Mouse (Mus musculus) urinary bladder, postnatal 36 days (tissue): ENCODE data around the gene Crybb2.
A peak's percentile ranks its signal among the peaks of the same experiment; 100 is the strongest.
"Not testable (repeated sequence)": the region's sequence is repeated elsewhere in the genome, so short reads cannot be mapped to it uniquely, and the experiment has no call there.

Experiments
- DNase-seq, 2 experiments: peaks; one replicate each; pipeline ENCODE4 v3.0.0; 2022; ENCODE audit warnings: low spot score in 2 of 2, mixed read lengths in 1 of 2

The Crybb2 gene

DNA sequence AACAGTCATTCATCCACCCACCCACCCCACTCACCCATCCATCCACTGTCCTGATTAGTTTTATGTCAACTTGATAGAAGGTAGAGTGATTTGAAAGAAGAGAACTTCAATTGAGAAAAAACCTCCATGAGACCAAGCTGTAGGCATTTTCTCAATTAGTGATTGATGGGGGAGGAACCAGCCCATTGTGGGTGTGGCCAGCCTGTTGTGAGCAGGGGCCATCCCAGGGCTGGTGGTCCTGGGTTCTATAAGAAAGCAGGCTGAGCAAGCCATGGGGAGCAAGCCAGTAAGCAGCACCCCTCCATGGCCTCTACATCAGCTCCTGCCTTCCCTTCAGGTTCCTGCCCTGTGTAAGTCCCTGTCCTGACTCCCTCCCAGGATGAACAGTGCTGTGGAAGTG is at the start of gene Crybb2:
Gene Crybb2, minus strand, starts transcription at position 101 of the 400 bp plus-strand sequence.
- DNase-seq, result no peak

DNA sequence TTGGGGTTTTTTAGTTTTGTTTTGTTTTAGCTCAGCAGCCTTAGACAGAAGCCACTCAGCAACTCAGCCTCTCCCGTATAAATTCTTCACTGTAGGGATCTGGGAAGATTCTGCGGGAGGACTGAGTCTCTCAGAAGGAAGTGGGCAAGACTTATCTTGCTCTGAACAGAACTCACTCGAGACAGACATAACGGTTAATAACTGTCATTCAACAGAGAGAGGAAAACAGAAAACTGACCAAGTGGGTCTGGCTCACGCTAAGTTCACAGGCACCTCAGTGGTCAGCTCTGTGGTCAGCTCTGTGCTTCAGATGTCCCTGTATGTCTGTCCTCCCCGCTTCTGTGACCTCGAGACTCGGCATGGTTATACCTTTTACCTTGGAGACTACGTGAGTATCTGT is 49.4 kb upstream of the Crybb2 start:
- no peak for DNase-seq

DNA sequence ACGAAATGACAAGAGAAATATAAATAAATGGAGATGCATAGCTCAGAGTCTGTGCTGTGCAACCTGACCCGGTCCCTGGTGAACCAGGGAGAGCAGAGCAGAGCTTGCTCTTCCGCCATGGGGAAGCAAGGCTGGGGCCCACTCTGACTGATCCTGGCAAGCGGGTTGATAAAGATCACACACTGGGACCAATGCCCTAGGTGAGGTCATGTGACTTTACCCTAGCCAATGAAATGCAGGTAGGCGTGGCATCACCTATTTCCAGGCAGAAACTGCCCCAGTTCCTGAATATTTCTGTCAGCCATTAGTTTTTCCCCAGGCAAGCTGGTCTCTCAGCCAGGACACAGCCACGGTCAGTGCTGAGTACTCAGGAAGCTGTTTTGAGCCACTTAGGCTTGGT is 48.8 kb upstream of the Crybb2 start:
- peak in 1 of 2 experiments; percentile 45 for DNase-seq

DNA sequence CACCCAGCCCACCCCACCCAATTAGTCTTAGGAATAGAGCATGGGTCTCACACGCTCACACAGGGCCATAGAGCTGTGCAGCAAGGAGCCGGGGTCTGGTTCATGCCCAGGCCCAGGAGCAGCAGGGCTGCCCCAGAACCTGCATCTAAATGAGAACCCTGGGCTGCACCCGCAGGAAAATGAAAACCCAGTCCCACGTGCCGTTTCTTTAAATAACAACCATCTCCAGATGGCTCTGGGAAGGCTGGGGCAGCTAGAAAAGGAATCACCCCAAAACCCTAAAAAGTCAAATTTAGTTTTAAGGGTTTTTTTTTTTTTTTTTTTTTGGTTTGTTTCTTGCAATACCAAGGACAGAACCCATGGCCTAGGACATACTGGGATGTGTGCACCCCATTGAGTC is 47.4 kb upstream of the Crybb2 start:
- DNase-seq, result no peak

DNA sequence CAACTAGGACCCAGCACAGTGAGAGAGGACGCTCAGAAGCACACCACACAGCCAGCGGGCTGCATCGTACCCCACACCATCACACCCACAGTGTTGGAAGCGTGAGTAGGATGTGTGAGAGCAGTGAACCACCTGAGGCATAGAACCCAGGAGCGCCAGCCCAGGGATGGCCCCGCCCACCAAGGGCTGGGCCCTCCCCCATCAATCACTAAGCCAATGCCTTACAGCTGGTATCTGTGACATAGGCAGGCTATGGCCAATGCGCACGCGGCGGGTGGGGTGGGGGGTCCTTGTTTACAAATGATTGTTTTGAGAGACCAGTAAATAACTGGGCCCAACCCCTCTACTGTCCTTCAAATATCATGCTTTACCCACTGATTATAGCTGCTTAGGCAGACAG is 46.0 kb upstream of the Crybb2 start:
- no peak for DNase-seq

DNA sequence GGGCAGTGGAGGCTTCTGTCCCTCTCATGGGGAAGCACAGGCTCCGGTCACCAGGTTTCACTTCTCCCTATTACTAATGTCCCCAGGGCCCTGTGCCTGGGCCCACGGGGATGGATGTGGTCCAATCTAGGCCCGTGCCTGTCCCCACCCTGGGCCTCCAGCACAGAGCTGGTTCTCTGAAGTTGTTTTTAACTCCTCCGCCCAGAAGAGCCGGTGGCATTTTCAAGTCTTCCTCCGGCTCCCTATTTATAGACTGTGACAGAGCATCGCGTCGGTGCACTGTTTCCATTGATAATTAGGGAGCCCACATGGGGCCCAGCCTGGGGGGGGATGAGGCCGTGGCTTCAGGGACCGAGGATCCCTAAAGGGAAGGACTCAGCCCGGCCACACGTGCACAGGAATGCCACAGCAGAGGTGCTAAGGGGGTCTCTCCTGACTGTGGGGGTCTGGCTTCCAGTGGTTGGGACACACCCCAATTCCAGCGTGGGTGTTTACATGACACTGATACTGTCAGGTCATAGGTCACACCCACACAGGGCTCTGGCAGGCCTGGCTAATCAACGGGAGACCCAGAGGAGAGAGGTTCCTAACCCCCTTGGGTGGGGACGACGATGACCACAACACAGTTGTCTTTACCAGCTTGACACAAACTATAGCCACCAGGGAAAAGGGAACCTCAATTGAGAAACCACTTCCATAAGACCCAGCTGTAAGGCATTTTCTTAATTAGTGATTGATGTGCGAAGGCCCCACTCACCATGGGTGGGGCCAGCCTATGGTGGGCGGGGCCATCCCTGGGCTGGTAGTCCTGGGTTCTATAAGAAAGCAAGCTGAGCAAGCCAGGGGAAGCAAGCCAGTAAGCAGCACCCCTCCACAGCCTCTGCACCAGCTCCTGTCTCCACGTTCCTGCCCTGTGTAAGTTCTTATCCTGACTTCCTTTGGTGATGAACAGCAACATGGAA is 44.6 kb upstream of the Crybb2 start:
- no peak for DNase-seq

DNA sequence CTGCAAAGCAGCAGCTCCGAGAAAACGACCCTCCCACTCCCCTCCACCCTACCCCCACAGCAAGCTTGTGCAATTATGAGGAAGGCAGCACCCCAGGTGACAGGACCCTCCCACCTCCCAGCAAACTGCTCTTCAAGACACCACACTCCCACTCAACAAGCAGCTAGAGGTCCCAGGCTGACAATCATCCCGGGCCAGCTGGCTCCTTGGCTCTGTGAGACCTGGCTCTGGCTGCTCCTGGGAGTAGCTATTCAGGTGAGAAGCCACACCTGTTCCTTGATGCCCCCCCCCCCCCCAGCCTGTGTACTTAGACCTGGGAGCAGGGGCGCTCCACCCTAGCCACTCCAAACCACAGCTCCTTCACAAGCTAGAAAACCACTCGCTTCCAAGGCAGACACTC is 43.2 kb upstream of the Crybb2 start:
- no peak for DNase-seq

DNA sequence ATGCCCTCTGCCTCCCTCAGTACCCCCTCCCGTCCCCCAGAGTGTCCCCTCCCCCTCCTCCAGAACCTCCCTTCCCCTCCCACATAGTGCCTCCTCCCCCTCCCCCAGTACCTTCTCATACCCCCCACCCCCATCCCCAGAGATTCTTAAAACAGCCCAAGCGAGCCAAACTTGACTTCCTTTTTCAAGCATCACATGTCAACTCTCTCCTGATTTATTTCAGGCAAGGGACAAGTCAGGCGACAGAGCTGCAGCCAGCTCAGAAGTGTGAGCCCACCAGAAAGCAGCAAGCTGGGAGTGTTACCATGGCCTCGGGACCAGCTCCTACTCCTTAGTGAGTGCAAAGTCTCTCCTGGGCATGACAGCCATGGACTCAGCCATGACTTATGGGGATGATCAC is 41.4 kb upstream of the Crybb2 start:
- no peak for DNase-seq

DNA sequence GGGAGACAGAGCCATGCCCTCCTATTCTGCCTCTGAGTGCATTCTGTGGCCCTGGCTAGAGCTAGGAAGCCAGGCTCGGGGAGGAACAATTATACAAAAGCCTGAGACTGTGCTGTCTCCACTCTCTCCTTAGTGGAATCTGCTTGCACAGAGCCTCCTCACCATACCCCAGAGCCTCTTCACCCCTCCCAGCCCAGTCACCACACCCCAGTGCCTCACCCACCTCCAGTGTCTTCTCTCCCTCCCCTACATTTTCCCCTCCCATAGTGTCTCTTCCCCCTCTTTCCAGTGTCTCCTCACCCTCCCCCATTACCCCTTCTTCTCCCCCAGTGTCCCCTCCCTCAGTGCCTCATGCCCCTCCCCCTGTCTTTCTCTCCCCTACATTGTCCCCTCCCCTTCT is 41.0 kb upstream of the Crybb2 start:
- DNase-seq, result no peak

DNA sequence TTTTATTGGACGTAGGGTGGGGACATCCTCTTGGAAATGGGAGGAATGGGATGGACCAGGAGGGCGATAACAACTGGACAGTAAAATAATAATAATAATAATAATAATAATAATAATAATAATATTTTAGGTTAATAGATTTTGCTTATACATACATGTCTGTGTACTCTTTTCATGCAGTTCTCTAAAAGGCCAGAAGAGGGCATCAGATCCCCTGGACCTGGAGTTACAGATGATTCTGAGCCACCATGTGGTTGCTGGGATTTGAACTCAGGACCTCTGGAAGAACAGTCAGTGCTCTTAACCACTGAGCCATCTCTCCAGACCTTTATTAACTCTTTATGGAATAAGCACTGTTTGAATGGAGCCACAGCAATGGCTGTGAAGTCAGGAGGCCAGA is 39.7 kb upstream of the Crybb2 start:
- not testable (repeated sequence) for DNase-seq

DNA sequence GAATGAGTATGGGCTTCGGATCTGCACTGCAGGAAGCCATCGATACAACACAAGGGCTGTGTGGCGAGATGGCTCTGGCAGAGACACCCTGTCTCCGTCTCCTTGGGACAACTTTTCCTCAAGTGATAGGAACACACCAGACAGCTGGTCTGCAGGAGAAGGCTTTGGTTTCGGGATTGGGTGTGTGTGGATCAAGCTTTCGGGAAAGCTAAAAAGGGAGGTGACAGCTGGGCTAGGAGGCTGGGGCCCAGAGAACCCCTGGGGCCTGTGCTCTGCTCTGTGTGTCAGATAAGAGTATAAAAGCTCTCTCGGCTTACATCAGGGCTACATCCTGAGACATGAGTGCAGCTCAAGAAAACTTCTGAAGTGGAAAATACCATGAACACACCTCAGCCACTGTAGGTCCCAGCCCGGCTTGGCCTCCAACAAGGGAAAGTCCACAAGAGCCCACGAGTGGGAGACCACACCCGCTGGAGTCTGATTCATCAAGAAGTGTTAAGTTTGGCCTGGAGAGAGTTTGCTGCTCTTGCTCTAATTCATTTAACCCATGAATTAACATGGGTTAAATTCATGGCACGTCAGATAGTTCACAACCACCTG is 38.3 kb upstream of the Crybb2 start:
- DNase-seq, result no peak

DNA sequence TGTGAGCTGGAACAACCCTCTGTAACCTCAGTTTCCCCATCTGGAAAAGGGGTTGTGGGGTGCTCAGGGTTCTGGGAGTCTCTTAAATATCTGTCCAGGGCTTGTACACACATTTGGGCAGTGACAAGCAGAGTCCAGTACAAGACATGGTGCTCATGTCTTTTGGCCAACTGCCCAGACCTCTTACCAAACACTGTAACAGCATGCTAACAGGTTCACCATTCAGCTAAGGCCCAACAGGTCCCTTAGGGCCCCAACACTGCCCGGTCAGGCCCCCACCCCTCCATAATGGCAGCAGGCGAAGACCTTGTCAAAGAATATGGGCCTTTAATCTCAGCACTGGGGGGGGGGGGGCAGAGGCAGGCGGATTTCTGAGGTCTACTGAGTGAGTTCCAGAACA is 37.8 kb upstream of the Crybb2 start:
- no peak for DNase-seq

DNA sequence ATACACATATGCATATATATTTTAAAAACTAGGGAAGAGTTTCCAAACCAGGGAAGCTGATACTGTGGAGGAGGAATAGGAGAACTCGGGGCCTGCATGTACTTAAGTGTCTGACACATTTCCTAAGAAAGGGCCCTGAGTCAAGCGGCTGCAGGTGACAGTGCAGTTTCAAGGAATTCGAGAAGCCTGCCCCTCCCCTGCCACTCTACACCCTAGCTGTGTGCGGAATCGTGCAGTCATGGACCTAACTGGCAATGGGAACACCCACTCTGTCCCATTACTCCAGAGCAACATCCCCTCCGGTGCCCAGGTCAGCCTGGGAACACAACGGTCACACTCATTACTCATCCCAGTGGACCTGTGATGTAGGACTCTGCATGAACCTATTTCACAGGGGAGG is 36.7 kb upstream of the Crybb2 start:
- no peak for DNase-seq

DNA sequence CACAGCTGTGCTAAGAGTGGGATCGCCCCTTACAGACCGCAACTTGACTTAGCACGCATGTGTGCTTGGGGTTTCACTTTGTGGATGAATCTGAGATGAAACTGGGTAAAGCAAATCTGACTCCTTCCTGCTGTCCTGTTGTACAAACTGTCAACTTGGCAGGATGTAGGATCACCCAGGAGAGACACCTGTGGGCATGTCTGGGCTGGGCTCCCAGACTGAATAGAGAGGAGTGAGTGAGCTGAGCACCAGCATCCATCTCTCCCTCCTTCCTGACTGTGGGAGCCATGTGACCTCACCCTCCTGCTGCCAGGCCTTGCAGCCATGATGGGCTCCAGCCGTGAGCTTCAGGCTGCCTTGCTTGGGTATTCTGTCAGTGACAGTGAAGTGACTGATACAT is 35.6 kb upstream of the Crybb2 start:
- DNase-seq, result no peak

DNA sequence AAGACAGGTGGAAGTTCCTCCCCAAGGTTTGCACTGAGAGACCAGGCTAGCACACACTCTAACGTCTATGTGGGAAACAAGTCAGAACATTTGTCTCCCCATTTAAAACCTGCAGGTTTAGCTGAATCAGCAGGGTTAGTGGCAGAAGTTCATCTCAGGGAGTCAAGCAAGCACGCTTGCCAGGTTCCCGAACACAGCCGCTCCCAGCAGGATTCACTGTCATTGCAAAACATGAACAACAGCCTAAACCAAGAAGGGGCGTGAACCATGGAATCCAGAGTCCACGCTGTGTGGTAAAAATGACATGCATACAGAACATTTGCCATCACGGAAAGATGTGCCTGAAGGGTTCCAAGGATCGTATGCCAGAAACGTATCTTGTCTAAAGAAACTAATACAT is 35.1 kb upstream of the Crybb2 start:
- peak in 1 of 2 experiments; percentile 39 for DNase-seq

DNA sequence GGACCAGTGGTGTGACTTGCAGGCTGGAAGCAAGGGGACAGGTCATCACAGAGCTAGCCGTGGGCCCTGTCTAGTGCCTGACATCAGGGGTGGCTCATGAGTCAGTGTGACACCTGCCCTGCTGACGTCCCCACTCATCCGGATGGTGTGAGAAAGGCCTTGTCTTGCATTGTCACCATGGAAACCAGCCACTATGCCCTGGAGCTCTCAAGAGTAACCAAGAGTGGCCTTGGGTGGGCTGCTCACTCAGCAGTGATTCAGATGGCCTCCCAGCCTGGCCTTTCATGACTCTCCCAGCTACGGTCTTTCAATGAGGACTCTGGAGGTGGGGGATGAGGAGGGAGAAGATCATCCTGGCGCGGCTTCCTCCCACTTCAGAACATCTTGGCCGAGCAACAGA is 32.5 kb upstream of the Crybb2 start:
- no peak for DNase-seq

DNA sequence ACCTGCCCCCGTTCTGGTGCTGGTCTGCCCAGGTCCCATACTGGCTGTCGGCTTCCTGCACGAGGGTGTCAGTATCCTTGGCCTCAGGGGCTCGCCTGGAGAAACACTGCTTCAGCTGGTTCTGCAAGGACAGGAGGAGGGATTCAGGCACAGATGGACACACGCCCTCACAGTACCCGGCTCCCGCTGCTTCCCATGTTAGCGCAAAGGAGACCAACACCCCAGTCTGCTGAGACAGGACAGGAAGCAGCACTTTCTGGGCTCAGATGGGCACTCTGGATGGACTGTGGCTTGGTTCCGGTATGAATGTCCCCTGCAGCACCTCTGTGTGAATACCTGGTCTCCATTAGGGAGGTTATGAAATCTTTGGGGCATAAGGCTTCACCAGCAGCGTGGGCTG is 31.5 kb upstream of the Crybb2 start:
- no peak for DNase-seq

DNA sequence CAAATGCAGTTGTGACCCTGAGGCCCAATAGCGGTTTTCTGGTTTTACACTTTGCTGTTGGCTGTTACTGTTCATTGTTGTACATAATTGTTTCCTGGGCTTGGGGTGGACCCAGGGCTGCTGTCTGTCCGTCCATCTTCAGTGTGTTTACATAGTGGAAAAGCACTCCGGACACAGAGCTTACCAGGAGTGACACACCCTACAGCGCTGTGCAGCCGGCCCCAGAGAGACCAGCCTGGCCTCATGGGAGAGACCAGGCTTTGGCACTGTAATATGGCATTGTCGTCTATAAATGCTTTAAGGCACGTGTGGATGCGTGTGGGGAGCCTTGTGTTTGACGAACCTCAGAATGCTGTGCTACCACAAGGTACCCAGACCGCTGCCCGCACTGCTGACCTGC is 30.5 kb upstream of the Crybb2 start:
- no peak for DNase-seq

DNA sequence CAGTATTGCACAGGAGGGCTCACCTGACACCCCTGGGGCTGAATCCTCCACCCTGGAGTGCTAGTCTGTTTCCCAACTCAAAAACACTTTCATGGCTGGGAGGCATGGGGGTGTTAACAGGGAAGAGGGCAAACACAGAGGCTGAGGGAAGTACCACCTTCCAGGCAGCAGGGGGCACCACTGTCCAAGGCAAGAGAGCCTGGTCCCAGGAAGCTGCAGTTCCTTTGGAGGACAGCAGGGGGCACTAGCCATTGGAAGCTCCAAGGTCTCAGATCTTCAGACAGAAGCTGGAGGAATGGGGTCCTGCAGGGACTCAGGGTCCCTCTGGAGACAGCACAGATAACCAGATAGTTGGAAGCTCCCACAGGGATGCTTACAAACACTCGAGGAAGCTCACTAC is 29.6 kb upstream of the Crybb2 start:
- DNase-seq, result peak; percentile 82 to 88

DNA sequence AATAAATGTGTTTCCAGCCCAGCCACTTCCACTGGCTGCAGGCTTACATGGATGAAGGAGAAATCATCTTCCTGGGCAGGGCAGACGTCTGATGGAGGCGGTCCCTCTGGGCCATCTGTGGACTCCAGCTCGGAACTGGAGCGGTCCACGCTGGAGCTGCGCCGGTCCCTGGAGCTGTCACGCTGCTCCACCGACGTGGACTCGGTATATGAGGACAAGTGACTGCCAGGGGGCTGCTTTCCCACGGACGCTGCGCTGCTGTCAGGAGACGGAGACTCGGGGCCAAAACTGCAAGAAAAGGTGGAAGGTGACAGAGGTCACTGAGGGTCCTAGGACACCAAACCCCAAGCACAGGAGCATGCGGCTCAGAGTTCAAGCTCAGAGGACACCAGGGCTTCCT is 27.6 kb upstream of the Crybb2 start:
- no peak for DNase-seq

DNA sequence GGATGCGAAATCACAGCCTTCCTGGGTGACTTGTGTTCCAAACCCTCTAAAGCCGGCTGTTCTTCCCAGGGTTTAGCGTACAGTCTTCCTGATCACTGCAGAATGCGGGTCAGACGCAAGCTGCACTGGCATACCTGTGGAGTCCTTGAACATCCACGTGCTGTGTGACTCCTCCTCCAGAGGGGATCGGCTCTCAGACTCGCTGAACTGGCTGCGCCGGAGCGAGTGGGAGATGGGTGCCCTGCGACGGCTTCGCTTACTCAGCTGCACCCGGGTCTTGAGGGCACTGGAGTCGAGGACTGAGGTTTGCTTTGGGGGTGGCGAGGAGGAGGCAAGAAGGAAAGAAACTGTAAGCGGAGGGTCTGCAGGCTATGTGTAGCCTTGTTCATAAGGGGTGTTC is 25.5 kb upstream of the Crybb2 start:
- peak in 1 of 2 experiments; percentile 57 for DNase-seq

DNA sequence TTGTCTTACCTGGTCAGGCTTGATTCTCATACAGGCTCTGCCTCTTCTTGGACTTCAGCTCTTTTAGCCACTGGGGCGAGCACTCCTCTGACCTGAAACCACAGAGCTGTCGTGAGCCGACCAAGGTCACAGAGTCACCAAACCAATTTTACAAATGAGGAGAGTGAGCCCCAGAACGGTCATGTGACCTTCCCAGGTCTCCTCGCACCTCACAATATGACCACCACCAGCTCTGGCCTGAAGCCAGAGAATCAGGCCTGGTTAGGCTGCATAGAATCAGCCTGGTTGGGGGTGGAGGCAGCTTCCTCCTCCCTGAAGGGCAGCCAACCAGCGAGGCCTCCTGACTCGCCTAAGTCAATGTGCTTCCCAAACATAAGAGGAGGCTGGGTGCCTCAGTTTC is 22.5 kb upstream of the Crybb2 start:
- DNase-seq, result no peak

DNA sequence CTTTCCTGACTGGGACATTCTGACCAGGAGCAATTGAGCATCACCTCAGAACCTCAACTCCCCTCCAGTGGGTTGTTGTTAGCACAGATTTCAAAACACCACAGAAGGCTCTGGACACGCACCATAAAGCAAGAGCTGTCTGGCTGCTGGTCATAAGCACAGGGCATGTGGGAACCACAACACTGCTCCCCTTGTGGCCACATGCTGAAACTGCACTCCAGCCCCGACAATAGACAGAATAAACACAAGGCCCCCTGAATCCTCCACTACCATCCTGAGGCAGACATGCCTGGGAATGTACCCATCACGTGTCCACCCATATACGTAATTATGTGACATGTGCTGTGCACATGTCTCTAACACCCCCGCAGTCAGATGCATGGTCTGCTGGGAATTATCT is 21.2 kb upstream of the Crybb2 start:
- no peak for DNase-seq
